Mouse (Mus musculus): Measurements from ENCODE around the gene Mamstr. TPM values are rescaled to one million over a fixed set of nuclear protein-coding genes. Genes with fewer than 3 reads are reported as not detected.

Mamstr gene
- total RNA-seq, 1 experiment, result 0.71 TPM

GRCm38 (mm10) chr7:45634946-45635681 is 4.7 kb upstream of the Mamstr start:
- in situ Hi-C loops (cut with MboI; ENCODE audit: low sequenced_read_pairs in 2 of 2, unreplicated experiment in 2 of 2), result no loop called here
- no peak overlapping the region for H3K9ac ChIP-seq (ENCODE audit: insufficient read depth, low read depth, low read length, poor library complexity, severe bottlenecking)
- no peak overlapping the region for H3K4me3 ChIP-seq (ENCODE audit: insufficient read depth in 1 of 2, low read depth in 1 of 2, low read length in 2 of 2, poor library complexity in 1 of 2, severe bottlenecking in 1 of 2)
- no peaks in the 10 kb centered on the region for H3K9me3 ChIP-seq (ENCODE audit: control insufficient read depth, insufficient read depth, low read depth, low read length)
- peaks cover 2% of the 10 kb centered on the region; the same call in 1 of the 2 replicates for H3K36me3 ChIP-seq (ENCODE audit: control insufficient read depth, insufficient read depth, low read length, poor library complexity, severe bottlenecking)
- H3K27ac ChIP-seq (ENCODE audit: insufficient read depth, low read depth, low read length, poor library complexity, severe bottlenecking), result no peak overlapping the region
- no peak for DNase-seq (ENCODE audit: low read depth, low spot score)
- TF ChIP-seq CHD2 (IDR thresholded peaks at IDR 0.05; ENCODE audit: low read depth, low read length) (no peak), ZC3H11A (IDR thresholded peaks at IDR 0.05; ENCODE audit: borderline replicate concordance, low read depth, low read length) (no peak), ZNF384 (IDR thresholded peaks at IDR 0.05; ENCODE audit: low read depth, low read length) (0 out of 2 replicates have a peak, but pooled peaks have one; percentile 8)
- peaks cover 1 to 10% of the 10 kb centered on the region in 2 experiments; a peak in 2 of 4 replicates for H3K4me1 ChIP-seq (ENCODE audit: control insufficient read depth in 2 of 2, insufficient read depth in 2 of 2, low read length in 2 of 2, poor library complexity in 1 of 2)

GRCm38 (mm10) chr7:45635711-45636688 is 3.8 kb upstream of the Mamstr start:
- in situ Hi-C loops (cut with MboI; ENCODE audit: low sequenced_read_pairs in 2 of 2, unreplicated experiment in 2 of 2), result no loop called here
- Histone ChIP-seq H3K27ac (ENCODE audit: insufficient read depth, low read depth, low read length, poor library complexity, severe bottlenecking) (no peak overlapping the region), H3K4me3 (ENCODE audit: insufficient read depth in 1 of 2, low read depth in 1 of 2, low read length in 2 of 2, poor library complexity in 1 of 2, severe bottlenecking in 1 of 2) (no peak overlapping the region), H3K9ac (ENCODE audit: insufficient read depth, low read depth, low read length, poor library complexity, severe bottlenecking) (no peak overlapping the region), H3K9me3 (ENCODE audit: control insufficient read depth, insufficient read depth, low read depth, low read length) (no peaks in the 10 kb centered on the region), H3K4me1 (ENCODE audit: control insufficient read depth in 2 of 2, insufficient read depth in 2 of 2, low read length in 2 of 2, poor library complexity in 1 of 2) (peaks cover 1 to 10% of the 10 kb centered on the region in 2 experiments; a peak in 2 of 4 replicates), H3K36me3 (ENCODE audit: control insufficient read depth, insufficient read depth, low read length, poor library complexity, severe bottlenecking) (peaks cover 2% of the 10 kb centered on the region; the same call in 1 of the 2 replicates)
- TF ChIP-seq CHD2 (IDR thresholded peaks at IDR 0.05; ENCODE audit: low read depth, low read length) (no peak), HCFC1 (IDR thresholded peaks at IDR 0.05; ENCODE audit: borderline replicate concordance, insufficient read depth, low read length) (peak; percentile 84), ZNF384 (IDR thresholded peaks at IDR 0.05; ENCODE audit: low read depth, low read length) (no peak), ZC3H11A (IDR thresholded peaks at IDR 0.05; ENCODE audit: borderline replicate concordance, low read depth, low read length) (no peak), MAFK (IDR thresholded peaks at IDR 0.05; ENCODE audit: insufficient read depth, low read depth, low read length) (no peak)
- DNase-seq (ENCODE audit: low read depth, low spot score), result no peak

- TF ChIP-seq MAFK (IDR thresholded peaks at IDR 0.05; ENCODE audit: insufficient read depth, low read depth, low read length) (no peak), CHD2 (IDR thresholded peaks at IDR 0.05; ENCODE audit: low read depth, low read length) (no peak), ZNF384 (IDR thresholded peaks at IDR 0.05; ENCODE audit: low read depth, low read length) (no peak), HCFC1 (IDR thresholded peaks at IDR 0.05; ENCODE audit: borderline replicate concordance, insufficient read depth, low read length) (no peak), ZC3H11A (IDR thresholded peaks at IDR 0.05; ENCODE audit: borderline replicate concordance, low read depth, low read length) (no peak)
- in situ Hi-C loops (cut with MboI; ENCODE audit: low sequenced_read_pairs in 2 of 2, unreplicated experiment in 2 of 2), result no loop called here
- no peak overlapping the region for H3K4me3 ChIP-seq (ENCODE audit: insufficient read depth in 1 of 2, low read depth in 1 of 2, low read length in 2 of 2, poor library complexity in 1 of 2, severe bottlenecking in 1 of 2)
Measured at GRCm38 (mm10) chr7:45637710-45638109, 2.1 kb upstream of the Mamstr start.

GRCm38 (mm10) chr7:45638623-45639401 is 965 bp upstream of the Mamstr start:
- Histone ChIP-seq H3K9ac (ENCODE audit: insufficient read depth, low read depth, low read length, poor library complexity, severe bottlenecking) (no peak overlapping the region), H3K4me3 (ENCODE audit: insufficient read depth in 1 of 2, low read depth in 1 of 2, low read length in 2 of 2, poor library complexity in 1 of 2, severe bottlenecking in 1 of 2) (no peak overlapping the region; a peak in 1 of 4 replicates), H3K36me3 (ENCODE audit: control insufficient read depth, insufficient read depth, low read length, poor library complexity, severe bottlenecking) (peaks cover 2% of the 10 kb centered on the region; the same call in 1 of the 2 replicates), H3K27ac (ENCODE audit: insufficient read depth, low read depth, low read length, poor library complexity, severe bottlenecking) (no peak overlapping the region), H3K4me1 (ENCODE audit: control insufficient read depth in 2 of 2, insufficient read depth in 2 of 2, low read length in 2 of 2, poor library complexity in 1 of 2) (peaks cover 1 to 12% of the 10 kb centered on the region in 2 experiments; a peak in 2 of 4 replicates), H3K9me3 (ENCODE audit: control insufficient read depth, insufficient read depth, low read depth, low read length) (no peaks in the 10 kb centered on the region)
- peak; percentile 90 for DNase-seq (ENCODE audit: low read depth, low spot score)
- TF ChIP-seq HCFC1 (IDR thresholded peaks at IDR 0.05; ENCODE audit: borderline replicate concordance, insufficient read depth, low read length) (peak; percentile 92), MAFK (IDR thresholded peaks at IDR 0.05; ENCODE audit: insufficient read depth, low read depth, low read length) (no peak)
- in situ Hi-C loops (cut with MboI; ENCODE audit: low sequenced_read_pairs in 2 of 2, unreplicated experiment in 2 of 2), result no loop called here

More at GRCm38 (mm10) chr7:45637710-45638109, 2.1 kb upstream of the Mamstr start:
- Histone ChIP-seq H3K4me1 (ENCODE audit: control insufficient read depth in 2 of 2, insufficient read depth in 2 of 2, low read length in 2 of 2, poor library complexity in 1 of 2) (peaks cover 1 to 10% of the 10 kb centered on the region in 2 experiments; a peak in 2 of 4 replicates), H3K36me3 (ENCODE audit: control insufficient read depth, insufficient read depth, low read length, poor library complexity, severe bottlenecking) (peaks cover 2% of the 10 kb centered on the region; the same call in 1 of the 2 replicates), H3K9ac (ENCODE audit: insufficient read depth, low read depth, low read length, poor library complexity, severe bottlenecking) (no peak overlapping the region), H3K9me3 (ENCODE audit: control insufficient read depth, insufficient read depth, low read depth, low read length) (no peaks in the 10 kb centered on the region), H3K27ac (ENCODE audit: insufficient read depth, low read depth, low read length, poor library complexity, severe bottlenecking) (no peak overlapping the region)
- DNase-seq (ENCODE audit: low read depth, low spot score), result no peak
